Mouse (Mus musculus): Measurements from ENCODE around the gene C3.

The C3 gene

GRCm38 (mm10) chr17:57228014-57228413, at the start of gene C3:
Gene C3, minus strand, starts transcription at chr17:57228136.
- no peak for DNase-seq

GRCm38 (mm10) chr17:57276634-57277121, 48.7 kb upstream of the C3 start:
- DNase-seq: peak; percentile 90

GRCm38 (mm10) chr17:57275997-57276351, 48.0 kb upstream of the C3 start:
- DNase-seq: peak; percentile 24

- peak; percentile 81 for DNase-seq
Observed at GRCm38 (mm10) chr17:57275111-57275996, 47.4 kb upstream of the C3 start.

DNA sequence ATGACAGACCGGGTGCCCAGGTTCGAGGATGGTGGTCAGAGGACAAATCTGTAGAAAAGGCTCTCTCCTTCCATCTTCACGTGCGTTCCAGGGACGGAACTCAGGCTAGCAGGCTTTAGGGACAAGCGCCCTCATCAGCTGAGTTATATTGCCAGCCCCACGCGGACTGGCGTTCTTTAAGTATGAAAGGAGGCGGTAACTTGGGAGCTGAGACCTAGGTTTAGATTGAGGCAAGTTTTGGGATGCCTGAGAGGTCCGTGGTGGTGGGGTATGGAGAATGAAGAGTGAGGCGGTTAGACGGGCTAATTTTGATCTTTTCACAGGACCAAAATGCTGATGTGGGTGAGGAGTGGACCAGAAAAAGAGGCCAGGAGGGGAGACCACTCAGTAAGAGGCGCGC, 46.8 kb upstream of the C3 start:
- DNase-seq: peak; percentile 6

DNA sequence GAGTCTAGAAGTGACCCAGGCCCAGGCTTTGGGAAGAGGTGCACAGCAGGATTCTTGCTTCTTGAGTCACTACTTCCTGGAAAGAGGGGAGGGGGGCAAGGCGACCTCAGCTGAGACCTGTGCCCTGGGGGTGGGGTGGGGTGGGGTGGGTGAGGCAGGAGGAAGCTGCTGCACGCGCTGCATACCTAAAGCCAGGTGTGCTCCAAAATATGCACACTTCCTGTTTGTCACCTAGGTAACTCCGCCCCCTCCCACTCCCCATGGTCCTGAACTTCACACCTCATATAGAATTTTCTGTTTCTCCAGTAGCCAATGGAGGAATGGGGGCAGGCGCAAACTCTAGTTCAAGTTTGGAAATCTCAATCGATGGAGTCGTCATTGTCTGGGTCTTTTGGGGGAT, 45.9 kb upstream of the C3 start:
- DNase-seq: no peak

DNA sequence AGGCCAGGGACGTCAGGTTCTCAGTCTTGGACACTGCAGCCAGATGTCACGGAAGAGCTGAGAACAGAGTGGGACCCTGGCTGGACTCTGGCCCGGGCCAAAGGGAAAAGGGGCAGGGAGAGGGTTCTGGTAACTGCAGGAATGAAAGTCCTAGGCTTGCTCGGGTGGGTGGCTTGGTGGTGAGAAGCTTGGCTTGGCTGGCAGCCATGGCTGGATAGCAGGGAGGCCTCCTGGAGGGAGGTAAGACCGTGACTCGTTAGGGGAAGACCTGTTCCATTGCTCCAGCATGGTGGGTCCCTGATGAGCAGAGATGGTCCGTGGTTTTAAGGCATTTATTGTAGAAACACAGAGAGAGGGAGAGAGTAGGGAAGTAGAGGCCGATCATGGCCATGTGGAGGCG, 43.4 kb upstream of the C3 start:
- DNase-seq: no peak

DNA sequence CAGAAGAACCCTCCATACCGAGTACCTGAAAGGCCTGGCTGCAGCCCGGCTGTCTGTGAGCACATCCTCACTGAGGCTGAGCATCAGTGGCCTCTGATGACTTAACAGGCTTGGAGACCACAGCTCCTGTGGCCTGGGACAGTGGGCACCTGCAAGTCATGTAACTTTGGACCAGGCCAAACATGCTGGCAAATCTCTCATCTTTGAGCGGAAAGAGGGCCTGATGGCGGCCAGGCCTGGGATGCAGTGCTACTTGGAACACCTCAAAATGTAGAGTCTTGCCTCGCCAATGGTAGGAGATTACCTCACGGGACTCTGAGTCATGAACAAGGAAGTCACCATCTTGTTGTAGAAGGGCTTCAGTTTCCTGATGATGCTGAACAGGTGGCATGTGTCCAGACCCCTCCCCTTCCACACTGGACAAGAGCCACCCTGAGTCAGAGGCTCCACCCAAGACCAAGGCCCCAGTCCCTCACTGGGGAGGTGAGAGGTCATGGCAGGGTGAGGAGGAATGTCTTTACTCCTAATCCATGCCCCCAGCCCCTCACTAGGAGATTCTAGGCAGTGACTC, 39.7 kb upstream of the C3 start:
- DNase-seq: no peak

- peak; percentile 47 for DNase-seq
Observed at GRCm38 (mm10) chr17:57264972-57265945, 37.3 kb upstream of the C3 start.

DNA sequence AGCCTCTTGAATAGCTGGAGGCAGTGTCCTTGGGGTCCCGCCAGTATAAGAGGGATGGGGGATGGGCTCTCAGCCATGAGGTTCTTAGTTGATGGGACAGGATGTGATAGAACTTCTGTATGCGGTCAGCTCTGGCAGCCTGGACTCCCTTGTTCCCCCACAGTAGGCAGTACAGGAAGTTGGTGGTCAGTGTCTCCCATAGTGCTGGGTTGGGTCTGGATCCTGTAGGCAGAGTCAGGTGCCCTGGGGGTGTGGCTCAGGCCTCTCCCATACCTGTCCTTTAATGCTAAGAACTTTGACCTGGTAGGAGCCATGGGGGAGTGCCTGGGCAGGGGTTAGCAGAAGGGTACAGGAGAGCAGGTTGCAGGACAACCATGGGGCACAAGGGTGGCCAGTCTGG, 36.2 kb upstream of the C3 start:
- DNase-seq: no peak

GRCm38 (mm10) chr17:57262901-57263550, 35.1 kb upstream of the C3 start:
- DNase-seq: no peak

DNA sequence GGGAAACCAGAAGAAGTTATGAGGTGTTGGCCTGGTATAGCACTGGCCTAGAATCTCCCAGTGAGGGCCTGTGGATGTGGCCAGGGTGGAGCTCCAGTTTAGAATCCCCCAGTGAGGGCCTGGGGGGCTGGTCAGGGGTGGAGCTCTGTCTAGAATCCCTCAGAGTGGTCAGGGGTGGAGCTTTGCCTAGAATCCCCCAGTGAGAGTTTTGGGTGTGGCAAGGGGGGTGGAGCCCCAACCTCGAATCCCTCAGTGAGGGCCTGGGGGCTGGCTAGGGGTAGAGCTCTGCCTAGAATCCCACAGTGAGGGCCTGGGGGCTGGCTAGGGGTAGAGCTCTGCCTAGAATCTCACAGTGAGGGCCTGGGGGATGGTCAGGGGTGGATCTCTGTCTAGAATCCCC, 33.9 kb upstream of the C3 start:
- no peak for DNase-seq

DNA sequence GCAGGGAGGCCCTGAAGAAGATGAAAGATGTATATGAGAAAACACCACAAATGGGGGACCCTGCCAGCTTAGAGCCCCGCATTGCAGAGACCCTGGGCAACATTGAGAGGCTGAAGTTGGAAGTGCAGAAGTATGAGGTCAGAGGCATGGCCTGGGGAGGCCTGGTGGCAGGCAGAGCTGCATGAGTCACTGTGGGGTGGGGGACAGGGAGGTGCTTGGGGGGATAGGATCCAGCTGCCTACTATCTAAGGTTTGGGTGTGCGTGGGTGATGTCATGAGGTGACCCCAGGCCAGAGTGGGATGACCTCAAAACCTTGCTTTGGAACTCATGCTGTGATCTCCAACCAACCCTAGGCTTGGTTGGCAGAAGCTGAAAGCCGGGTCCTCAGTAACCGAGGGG, 33.4 kb upstream of the C3 start:
- no peak for DNase-seq

GRCm38 (mm10) chr17:57260351-57260750, 32.4 kb upstream of the C3 start:
- DNase-seq: no peak

DNA sequence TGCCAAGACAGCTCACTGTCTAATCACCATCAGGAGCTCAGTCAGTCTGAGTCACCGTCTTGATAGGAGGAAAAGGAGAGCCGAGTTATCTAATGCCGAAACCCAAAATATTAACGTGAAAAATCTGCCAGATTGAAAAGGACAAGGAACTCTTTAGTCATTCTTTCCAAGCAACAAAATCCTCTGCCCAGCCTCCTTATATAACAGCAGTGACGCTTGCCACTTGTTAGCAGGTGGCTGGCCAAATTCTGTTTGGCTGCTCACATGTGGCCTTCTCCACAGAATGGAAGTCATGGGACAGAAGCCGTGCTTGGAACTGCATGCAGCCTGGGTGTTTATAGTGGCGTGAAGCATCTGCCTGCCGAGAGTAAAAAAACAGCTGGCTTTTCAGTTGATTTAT, 31.8 kb upstream of the C3 start:
- DNase-seq: no peak

DNA sequence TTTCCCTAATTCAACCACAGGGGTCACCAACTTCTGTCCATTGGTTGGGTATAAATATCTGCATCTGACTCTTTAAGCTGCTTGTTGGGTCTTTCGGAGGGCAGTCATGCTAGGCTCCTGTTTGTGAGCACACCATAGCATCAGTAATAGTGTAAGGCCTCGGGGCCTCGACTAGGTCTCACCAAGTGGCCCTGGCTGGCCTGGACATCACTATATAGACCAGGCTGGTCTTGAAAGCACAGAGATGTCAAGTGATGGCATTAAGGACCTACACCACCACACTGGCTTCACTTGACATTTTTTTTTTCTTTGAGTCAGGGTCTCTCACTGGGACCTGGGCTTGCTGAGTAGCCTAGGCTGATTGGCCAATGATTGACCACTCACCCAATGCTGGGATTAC, 30.3 kb upstream of the C3 start:
- no peak for DNase-seq

DNA sequence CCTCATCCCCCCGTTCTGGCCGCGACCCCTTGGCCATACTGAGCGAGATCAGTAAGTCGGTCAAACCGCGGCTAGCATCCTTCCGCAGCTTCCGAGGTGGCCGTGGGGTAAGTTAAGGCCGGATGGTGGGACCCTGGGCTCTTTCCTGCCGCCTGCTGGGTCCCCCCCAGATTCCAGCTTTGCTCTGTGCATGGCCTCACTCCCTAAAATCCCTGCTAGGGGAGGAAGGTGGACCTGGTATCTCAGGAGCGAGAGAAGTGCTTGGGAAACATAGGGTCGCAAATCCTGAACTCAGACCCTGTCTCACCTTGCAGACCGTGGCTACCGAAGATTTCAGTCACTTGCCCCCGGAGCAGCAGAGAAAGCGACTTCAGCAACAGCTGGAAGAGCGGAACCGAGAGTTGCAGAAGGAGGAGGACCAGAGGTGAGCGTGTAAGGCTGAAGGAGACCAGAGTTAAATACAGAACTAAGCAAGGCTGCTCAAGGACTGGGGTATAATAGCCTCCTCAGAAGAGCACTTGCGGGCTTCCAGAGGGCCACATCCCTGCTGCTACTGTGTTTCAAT, 29.1 kb upstream of the C3 start:
- DNase-seq: no peak

DNA sequence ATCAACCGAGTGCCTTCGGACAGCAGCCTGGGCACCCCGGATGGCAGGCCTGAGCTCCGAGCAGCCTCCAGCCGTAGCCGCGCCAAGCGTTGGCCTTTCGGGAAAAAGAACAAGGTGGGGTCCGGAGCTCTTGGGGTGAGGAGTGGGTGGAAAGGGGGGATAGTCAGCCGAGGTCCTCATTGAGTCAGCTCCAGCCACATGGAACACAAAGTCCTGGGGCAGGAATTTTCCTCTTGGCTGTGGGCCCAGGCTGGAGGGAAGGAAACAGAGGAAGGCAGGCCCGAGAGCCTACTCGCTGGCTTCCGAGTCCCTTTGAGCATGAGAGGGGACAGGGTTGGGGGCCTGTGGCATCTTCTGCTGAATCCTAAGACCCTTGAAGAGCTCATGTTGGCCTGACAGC, 27.4 kb upstream of the C3 start:
- no peak for DNase-seq

GRCm38 (mm10) chr17:57253306-57253705, 25.4 kb upstream of the C3 start:
- no peak for DNase-seq

GRCm38 (mm10) chr17:57251431-57251830, 23.5 kb upstream of the C3 start:
- DNase-seq: no peak

- peak; percentile 28 for DNase-seq
Observed at GRCm38 (mm10) chr17:57250461-57251160, 22.7 kb upstream of the C3 start.
